Mouse (Mus musculus) heart, embryonic 14.5 days (tissue): ENCODE measurements around the gene Zdhhc5. TPM values are rescaled to one million over a fixed set of nuclear protein-coding genes. Genes with fewer than 3 reads are reported as not detected.
A peak's percentile ranks its signal among the peaks of the same experiment; 100 is the strongest.

Source experiments
- ATAC-seq: fragments of 200-750 bp; cut with Nextera tagmentation; 2 replicates; pipeline ENCODE4 v1.8.0; 2017; ENCODE audit warnings: low read depth, moderate TSS enrichment; ENCODE audit not compliant: insufficient number of reproducible peaks, insufficient read depth, low FRiP score
- H3K27ac ChIP-seq, 2 experiments: fragments of 200-500 bp in 1 of 2; fragments of 300-500 bp in 1 of 2; sonication (generic) in 1 of 2; replicated peaks in 1 of 2; 2 replicates each; pipeline ENCODE4 v1.5.1; 2012 to 2014; ENCODE audit warnings: low read depth in 2 of 2, low read length in 2 of 2, control low read depth in 1 of 2, mild to moderate bottlenecking in 1 of 2, mixed read lengths in 1 of 2; ENCODE audit not compliant: control insufficient read depth in 1 of 2, insufficient read depth in 1 of 2
- H3K27me3 ChIP-seq: fragments of 300-500 bp; sonication (generic); 2 replicates; pipeline ENCODE4 v1.6.1; 2014; ENCODE audit warnings: mild to moderate bottlenecking, low read length, control low read depth; ENCODE audit not compliant: control insufficient read depth, insufficient read depth
- H3K36me3 ChIP-seq: fragments of 300-500 bp; sonication (generic); 2 replicates; pipeline ENCODE4 v1.6.1; 2014; ENCODE audit warnings: mild to moderate bottlenecking, control low read depth, low read length, mixed read lengths; ENCODE audit not compliant: control insufficient read depth, insufficient read depth
- H3K4me1 ChIP-seq, 2 experiments: fragments of 200-500 bp in 1 of 2; fragments of 300-500 bp in 1 of 2; sonication (generic) in 1 of 2; 2 replicates each; pipeline ENCODE4 v1.6.1; 2012 to 2014; ENCODE audit warnings: low read length in 2 of 2, control low read depth in 1 of 2, mixed read lengths in 1 of 2; ENCODE audit not compliant: control insufficient read depth in 2 of 2, insufficient read depth in 2 of 2
- H3K4me2 ChIP-seq: fragments of 300-500 bp; sonication (generic); 2 replicates; pipeline ENCODE4 v1.6.1; 2014; ENCODE audit warnings: mild to moderate bottlenecking, low read length
- H3K4me3 ChIP-seq, 2 experiments: fragments of 200-500 bp in 1 of 2; fragments of 300-500 bp in 1 of 2; sonication (generic) in 1 of 2; 2 replicates each; pipeline ENCODE4 v1.5.1; 2012 to 2014; ENCODE audit warnings: low read length in 2 of 2, mild to moderate bottlenecking in 2 of 2, control low read depth in 1 of 2, low read depth in 1 of 2, moderate library complexity in 1 of 2; ENCODE audit not compliant: control insufficient read depth in 1 of 2, insufficient read depth in 1 of 2
- H3K9ac ChIP-seq: fragments of 300-500 bp; sonication (generic); 2 replicates; pipeline ENCODE4 v1.6.1; 2014; ENCODE audit warnings: mild to moderate bottlenecking, low read length
- H3K9me3 ChIP-seq: fragments of 300-500 bp; sonication (generic); 2 replicates; pipeline ENCODE4 v1.6.1; 2016; ENCODE audit warnings: low read length, control low read depth; ENCODE audit not compliant: control insufficient read depth
- WGBS: fragments of 180-500 bp; shearing (Covaris S2); extraction: QIAGEN DNeasy Blood & Tissue Kit; methylation state at CpG from one replicate; pipeline ENCODE4 v1.1.7; 2014; 5-methylcytosine and 5-hydroxymethylcytosine counted together
- polyA plus RNA-seq: library from polyadenylated mRNA; unstranded; fragments of >200 nt; fragmentation: Nextera tagmentation; extraction: Ambion mirVana; gene quantifications from 2 replicates; pipeline ENCODE4 v1.2.1, GENCODE M21; 2014

The Zdhhc5 gene
- polyA plus RNA-seq, 1 experiment from 2014 or later, result 27.1 TPM

GRCm38 (mm10) chr2:84653354-84653753, 61.6 kb downstream of the Zdhhc5 start:
- H3K27me3 ChIP-seq, result no peaks in the 10 kb centered on the region
- H3K9ac ChIP-seq, result no peak overlapping the region
- H3K4me2 ChIP-seq, result no peak overlapping the region
- no peak overlapping the region for H3K27ac ChIP-seq
- H3K36me3 ChIP-seq, result no peaks in the 10 kb centered on the region
- no peak for ATAC-seq
- no peaks in the 10 kb centered on the region for H3K4me1 ChIP-seq
- H3K9me3 ChIP-seq, result no peaks in the 10 kb centered on the region
- no peak overlapping the region for H3K4me3 ChIP-seq

DNA sequence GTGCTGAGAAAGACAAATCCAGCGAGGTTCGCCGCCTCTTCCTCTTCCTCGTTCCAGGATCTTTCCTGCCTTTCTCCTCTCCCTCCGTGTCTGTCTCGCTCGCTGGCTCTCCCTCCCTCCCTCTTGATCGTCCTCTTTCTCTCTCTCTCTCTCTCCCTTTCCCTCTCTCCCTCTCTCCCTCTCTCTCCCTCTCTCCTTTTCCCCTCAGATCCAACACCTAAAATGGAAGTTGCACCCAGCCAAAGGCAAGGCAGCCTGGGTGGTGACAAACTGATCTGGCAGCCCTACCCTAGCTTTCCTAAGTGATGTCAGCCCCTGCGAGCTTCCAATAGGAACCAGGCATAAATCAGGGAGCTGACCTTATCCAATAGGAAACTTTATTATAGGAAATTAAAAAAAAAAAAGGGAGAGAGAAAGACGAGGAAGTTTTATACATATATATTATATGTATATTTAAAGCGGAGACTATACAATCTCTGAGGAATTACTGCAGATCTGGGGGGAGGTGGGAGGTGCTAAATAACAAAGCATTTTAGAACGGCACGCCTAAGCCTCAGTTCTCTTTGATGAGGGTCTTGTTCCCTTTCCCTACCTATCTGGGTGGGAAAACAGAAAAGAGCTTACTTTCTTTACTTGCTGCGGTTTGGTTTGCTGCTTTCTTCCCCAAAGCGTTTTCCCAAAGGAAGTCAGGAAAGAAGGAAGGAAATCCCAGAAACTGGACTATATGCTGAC, 64.3 kb downstream of the Zdhhc5 start, which contains the start of gene Ctnnd1:
Ctnnd1 (minus strand) TSS at position 302 of the 732 bp plus-strand sequence.
- Histone ChIP-seq H3K27me3 (no peaks in the 10 kb centered on the region), H3K9ac (peak within 1 kb of the TSS; percentile 86), H3K36me3 (no peaks in the 10 kb centered on the region), H3K27ac (peak within 1 kb of the TSS; percentile 95 to 99), H3K4me1 (peaks cover 3 to 24% of the 10 kb centered on the region in 2 experiments; a peak in 3 of 4 replicates), H3K4me2 (peak within 1 kb of the TSS; percentile 79), H3K4me3 (peak within 1 kb of the TSS; percentile 65 to 86), H3K9me3 (no peaks in the 10 kb centered on the region)
- ATAC-seq, result peak; percentile 93
- under 1% methylated on average over 15 of the region's 15 CpGs for WGBS

- H3K9ac ChIP-seq, result peak overlapping the region; percentile 86
- WGBS, result 0% methylated on average over 10 of the region's 10 CpGs
- ATAC-seq, result no peak
Measured at GRCm38 (mm10) chr2:84649674-84650073, 65.3 kb downstream of the Zdhhc5 start.

GRCm38 (mm10) chr2:84648369-84648768, 66.6 kb downstream of the Zdhhc5 start:
- Histone ChIP-seq H3K9me3 (no peaks in the 10 kb centered on the region), H3K4me1 (peaks cover 6 to 37% of the 10 kb centered on the region in 2 experiments), H3K9ac (peak overlapping the region; percentile 86), H3K4me2 (peak overlapping the region; percentile 79), H3K27me3 (no peaks in the 10 kb centered on the region), H3K4me3 (peak overlapping the region; percentile 45 to 65), H3K27ac (peak overlapping the region; percentile 51 to 52; a peak in 2 of 4 replicates), H3K36me3 (no peaks in the 10 kb centered on the region)
- no peak for ATAC-seq
- 8% methylated on average over 6 of the region's 6 CpGs for WGBS

More at GRCm38 (mm10) chr2:84649674-84650073, 65.3 kb downstream of the Zdhhc5 start:
- Histone ChIP-seq H3K4me2 (peak overlapping the region; percentile 79), H3K9me3 (no peaks in the 10 kb centered on the region), H3K27ac (peak overlapping the region; percentile 95), H3K36me3 (no peaks in the 10 kb centered on the region), H3K27me3 (no peaks in the 10 kb centered on the region), H3K4me3 (peak overlapping the region; percentile 65 to 86), H3K4me1 (peaks cover 3 to 26% of the 10 kb centered on the region in 2 experiments; a peak in 3 of 4 replicates)

- ATAC-seq, result no peak
- 78% methylated on average over 6 of the region's 6 CpGs for WGBS
- no peaks in the 10 kb centered on the region for H3K27me3 ChIP-seq
- H3K27ac ChIP-seq, result no peak overlapping the region; a peak in 1 of 4 replicates
- no peak overlapping the region; a peak in 1 of 4 replicates for H3K4me3 ChIP-seq
- H3K9ac ChIP-seq, result no peak overlapping the region
- H3K4me2 ChIP-seq, result peak overlapping the region; percentile 79
- 0 out of 2 replicates have a peak, but pooled peaks cover 2% of the 10 kb centered on the region for H3K36me3 ChIP-seq
- H3K9me3 ChIP-seq, result no peaks in the 10 kb centered on the region
- H3K4me1 ChIP-seq, result peaks cover 7 to 50% of the 10 kb centered on the region in 2 experiments
Measured at GRCm38 (mm10) chr2:84647051-84647568, 67.9 kb downstream of the Zdhhc5 start.

- Histone ChIP-seq H3K4me2 (peak overlapping the region; percentile 39), H3K4me1 (peaks cover 7 to 60% of the 10 kb centered on the region in 2 experiments), H3K9me3 (no peaks in the 10 kb centered on the region), H3K27ac (peak overlapping the region in 1 of 2 experiments; percentile 62; a peak in 2 of 4 replicates), H3K9ac (peak overlapping the region; percentile 44; the same call in 1 of the 2 replicates), H3K27me3 (no peaks in the 10 kb centered on the region), H3K36me3 (peaks cover 11% of the 10 kb centered on the region; the same call in 1 of the 2 replicates), H3K4me3 (no peak overlapping the region)
- ATAC-seq, result no peak
- whole genome bisulfite sequencing, result 32% methylated on average over 1 of the region's 1 CpGs
Measured at GRCm38 (mm10) chr2:84646138-84646537, 68.8 kb downstream of the Zdhhc5 start.

DNA sequence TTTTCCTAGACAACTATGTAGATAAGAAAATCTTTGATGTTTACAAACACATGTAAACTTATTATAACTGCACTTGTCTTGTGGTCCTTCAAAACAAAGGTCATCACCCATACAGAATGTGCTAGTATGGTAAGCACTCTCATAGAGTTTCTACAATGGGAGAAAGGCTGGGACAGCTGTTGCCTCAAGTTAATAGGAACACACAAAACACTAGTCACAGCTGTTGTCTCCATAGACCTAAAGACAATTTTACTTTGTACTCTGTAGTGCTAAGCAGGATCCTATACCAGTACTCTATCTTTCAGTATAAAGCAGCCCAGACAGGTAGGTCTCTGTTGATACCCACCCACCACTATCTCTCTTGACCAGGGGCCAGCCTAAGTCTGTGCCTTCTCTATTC, 74.1 kb downstream of the Zdhhc5 start:
- Histone ChIP-seq H3K4me2 (no peak overlapping the region), H3K27me3 (no peaks in the 10 kb centered on the region), H3K9ac (no peak overlapping the region), H3K36me3 (peaks cover 11% of the 10 kb centered on the region; the same call in 1 of the 2 replicates), H3K27ac (0 out of 4 replicates have a peak overlapping the region, but pooled peaks of 1 of the 2 experiments have one; percentile 28), H3K9me3 (no peaks in the 10 kb centered on the region), H3K4me1 (peaks cover 16 to 90% of the 10 kb centered on the region in 2 experiments), H3K4me3 (no peak overlapping the region)
- no peak for ATAC-seq
